Mouse (Mus musculus): ENCODE data around the gene Spred1. TPM values are rescaled to one million over a fixed set of nuclear protein-coding genes. Genes with fewer than 3 reads are reported as not detected.

The Spred1 gene
- polyA plus RNA-seq, 1 experiment: 12.5 TPM

- DNase-seq (ENCODE audit: low spot score): peak; percentile 61
These were observed 59.2 kb downstream of the Spred1 start for GRCm38 (mm10) chr2:117180250-117180885.

DNA sequence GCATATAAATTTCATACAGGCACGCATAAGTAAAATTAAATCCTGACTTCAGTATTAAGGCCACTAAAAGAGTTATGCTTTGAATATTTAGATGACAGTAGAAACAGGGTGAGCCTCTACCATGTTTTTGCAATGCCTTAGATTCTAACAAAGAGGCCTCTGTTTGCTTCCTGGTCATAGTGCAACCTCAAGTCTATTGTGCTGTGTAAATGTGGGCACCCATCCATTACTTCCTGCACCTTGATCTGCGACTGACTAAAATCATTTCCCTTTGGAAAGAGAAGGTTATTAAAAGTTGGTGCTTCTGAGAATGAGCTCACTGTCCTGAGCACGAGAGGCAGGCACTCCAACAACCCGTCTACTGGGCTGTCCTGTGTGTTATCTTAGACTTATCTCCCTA, 64.4 kb downstream of the Spred1 start:
- no peak for DNase-seq (ENCODE audit: low spot score)

DNA sequence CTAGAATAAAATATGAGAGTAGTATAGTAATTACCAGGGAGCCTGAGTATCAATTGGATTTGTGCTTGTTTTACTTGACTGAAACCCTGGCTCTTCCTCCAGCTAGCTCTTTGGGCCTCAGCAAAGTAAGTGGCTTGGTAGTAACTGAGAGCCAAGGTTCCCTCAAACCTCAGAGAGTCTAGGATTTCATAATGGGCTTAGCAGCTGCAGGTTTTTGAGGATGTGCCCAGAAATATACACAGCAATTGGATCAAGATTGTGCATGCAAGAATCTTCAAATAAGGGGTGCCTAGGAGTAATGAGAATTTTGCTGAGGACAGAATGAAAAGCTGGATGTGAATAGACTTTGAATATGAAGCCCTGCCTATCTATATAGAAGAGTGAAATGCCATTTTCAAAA, 69.7 kb downstream of the Spred1 start:
- no peak for DNase-seq (ENCODE audit: low spot score)

DNA sequence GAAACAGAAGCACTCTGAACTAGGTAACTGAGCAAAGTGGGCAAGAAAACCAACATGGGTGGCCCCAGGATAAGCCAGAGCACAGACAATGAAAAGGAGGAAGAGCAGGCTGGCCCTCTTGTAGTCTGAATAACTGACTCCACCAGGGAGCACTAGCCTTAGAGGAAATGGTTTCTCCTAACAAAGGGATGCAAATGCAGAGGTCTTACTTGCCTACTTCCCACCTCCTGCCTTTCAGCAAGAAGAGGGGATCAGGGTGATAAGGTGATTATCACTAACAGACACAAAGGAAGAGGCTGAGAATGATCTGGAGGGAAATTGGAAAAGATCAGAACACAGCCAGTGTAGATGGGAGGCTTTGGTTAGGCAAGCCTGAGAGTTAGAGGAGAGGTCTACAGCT, 73.1 kb downstream of the Spred1 start:
- DNase-seq (ENCODE audit: low spot score): no peak

- no peak for DNase-seq (ENCODE audit: low spot score)
These were observed 74.0 kb downstream of the Spred1 start for GRCm38 (mm10) chr2:117195151-117195550.

DNA sequence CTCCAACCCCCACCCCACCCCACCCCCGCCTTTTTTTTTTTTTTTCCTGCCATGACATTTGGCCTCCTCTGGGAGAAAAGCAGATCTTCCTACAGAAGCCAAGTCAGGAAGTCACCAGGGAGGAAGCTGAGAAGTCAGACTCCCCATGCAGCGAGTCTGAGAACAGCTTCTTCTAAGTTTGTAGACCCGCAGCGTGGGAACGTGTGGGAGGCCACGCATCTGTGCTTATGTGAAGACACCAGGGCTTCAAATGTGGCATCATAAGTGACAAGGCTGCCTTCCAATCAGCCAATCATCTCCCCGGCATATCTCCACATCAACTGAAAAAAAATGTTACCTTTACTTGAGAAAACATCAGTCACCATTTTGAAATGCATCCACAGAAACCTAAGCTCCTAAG, 74.4 kb downstream of the Spred1 start:
- DNase-seq (ENCODE audit: low spot score): no peak

DNA sequence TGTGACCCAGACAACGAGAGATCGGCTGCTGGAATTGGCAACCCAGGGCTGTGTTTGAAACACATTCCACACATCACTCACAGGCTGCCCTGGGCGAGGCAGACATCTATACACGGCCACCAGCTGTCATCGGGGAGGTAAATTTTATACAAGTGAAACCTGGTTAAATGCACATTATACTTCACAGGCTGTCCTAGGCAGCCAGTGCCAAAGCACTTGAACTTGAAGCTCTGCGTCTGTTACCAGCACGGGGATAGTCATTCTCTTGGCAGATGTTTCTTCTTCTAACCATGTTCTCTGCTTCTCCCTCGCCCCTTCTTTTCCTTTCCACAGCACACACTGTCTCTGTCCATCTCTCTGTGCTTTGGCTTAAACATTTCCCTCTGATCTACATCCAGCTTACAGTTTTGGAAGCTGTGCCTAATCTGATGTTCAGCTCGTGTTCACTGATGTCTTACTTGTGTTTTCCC, 79.7 kb downstream of the Spred1 start:
- no peak for DNase-seq (ENCODE audit: low spot score)

GRCm38 (mm10) chr2:117203350-117203749, 82.2 kb downstream of the Spred1 start:
- no peak for DNase-seq (ENCODE audit: low spot score)

GRCm38 (mm10) chr2:117204534-117204933, 83.4 kb downstream of the Spred1 start:
- no peak for DNase-seq (ENCODE audit: low spot score)

DNA sequence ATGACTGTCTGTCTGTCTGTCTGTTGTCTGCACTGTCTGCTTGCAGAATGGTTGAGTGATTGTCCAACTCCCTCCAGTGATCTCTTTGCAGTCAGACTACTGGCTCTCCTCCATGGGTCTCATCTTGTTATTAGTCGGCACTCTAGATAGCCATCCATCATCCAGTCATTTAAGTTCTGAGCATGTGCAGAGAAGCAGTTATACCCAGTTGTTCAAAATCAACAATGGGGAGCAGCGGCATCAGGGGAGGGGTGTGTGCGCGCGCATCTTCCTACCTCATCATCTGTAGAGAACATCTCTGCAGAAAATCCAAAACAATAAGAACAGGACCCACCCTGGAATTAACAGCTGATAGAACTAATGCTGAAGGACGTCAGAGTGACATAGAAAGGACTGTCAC, 83.9 kb downstream of the Spred1 start:
- DNase-seq (ENCODE audit: low spot score): no peak

DNA sequence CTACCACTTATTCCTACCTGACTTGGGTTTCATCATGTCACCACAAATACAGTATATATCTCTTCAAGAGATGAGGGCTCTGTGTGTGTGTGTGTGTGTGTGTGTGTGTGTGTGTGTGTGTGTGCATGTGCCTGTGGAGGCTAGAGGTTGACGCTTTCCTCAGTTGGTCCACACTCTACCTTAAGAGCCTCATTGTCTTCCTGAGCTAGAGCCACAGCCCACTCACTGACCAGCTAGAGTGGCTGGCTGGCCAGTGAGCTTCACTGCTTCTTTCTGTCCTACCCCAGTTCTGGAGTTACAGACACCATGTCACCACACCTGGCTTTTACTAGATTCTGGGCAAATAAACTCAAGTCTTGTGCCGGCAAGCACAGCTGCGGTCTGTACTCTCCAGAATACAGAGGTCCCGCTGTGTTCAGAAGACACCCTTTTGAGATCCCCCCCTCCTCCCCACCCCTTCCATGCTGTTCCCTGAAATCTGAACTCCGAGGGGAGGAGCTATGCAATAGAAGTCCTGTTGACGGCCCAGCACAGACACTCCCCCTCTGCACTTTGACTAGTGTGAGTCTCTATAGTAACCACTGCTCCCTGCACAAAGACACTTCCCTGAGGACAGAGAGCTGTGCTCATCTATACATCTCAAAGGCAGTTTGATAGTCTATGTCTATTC, 89.4 kb downstream of the Spred1 start:
- DNase-seq (ENCODE audit: low spot score): no peak

- DNase-seq (ENCODE audit: low spot score): no peak
These were observed 95.0 kb downstream of the Spred1 start for GRCm38 (mm10) chr2:117216152-117216551.

DNA sequence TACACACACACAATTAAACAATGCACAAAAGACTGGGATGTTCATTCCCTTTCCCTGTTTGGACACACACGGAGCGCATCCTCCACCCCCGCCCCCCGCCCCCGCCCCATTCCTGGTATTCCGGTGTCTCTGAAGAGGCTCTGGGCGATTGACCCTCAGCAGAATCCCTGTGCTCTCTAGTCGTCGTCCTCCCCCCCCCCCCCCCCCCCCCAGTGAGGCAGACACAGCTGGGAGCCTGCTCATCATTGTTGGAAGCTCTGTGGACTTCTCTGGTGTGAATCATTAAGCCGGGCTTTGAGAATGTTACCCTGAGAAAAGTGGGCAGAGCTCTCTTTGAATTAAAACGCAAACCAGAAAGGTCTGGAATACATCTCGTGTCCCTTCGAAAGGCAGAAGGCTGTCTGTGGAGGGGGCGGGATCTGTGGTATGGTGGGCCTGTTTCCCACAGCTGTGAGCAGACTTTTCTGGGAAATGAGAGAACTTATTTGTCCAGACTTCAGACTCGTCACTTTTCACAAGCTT, 96.6 kb downstream of the Spred1 start:
- DNase-seq (ENCODE audit: low spot score): no peak

DNA sequence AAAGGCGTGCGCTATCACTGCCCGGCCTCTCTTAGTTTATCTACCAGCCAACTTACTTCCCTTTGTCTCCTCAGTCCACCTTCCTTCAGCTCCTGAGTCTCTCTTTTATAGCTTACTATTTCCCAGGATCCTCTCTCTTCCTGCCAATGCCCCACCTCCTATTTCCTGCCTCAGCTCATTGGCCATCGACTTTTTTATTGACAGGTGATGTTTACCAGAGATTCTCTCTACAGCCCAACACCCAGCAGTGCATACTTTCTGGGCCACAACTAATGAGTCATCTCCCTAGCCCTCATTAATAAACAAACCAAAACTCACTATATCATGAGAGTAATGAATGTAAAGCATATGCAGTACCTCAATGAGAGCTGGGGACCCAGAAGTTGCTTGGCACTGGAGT, 98.4 kb downstream of the Spred1 start:
- no peak for DNase-seq (ENCODE audit: low spot score)

- no peak for DNase-seq (ENCODE audit: low spot score)
These were observed 101.5 kb downstream of the Spred1 start for GRCm38 (mm10) chr2:117222651-117223050.

- DNase-seq (ENCODE audit: low spot score): no peak
These were observed 107.5 kb downstream of the Spred1 start for GRCm38 (mm10) chr2:117228601-117229125.

DNA sequence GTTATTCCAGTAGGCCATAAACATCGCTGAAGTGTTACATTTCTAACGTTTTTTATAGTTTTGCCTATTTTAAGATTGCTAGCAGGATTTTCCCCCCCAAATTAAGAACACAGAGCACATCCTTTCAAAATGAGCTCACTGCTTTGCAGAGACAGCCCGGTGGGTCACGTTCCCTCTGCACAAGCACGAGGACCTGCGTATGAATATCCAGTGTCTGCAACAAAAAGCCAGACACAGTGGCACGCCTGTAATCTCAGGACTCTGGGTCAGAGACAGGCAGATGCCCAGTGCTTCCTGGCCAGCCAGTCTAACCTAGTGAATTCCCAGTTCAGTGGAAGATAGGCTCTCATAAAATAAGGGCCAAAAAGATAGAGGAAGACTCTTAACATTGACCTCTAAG, 109.1 kb downstream of the Spred1 start:
- no peak for DNase-seq (ENCODE audit: low spot score)

- peak; percentile 64 for DNase-seq (ENCODE audit: low spot score)
These were observed 110.1 kb downstream of the Spred1 start for GRCm38 (mm10) chr2:117231257-117231656.

Other genes with a start within 250 kb of the Spred1 start
- gene Tmco5, start 242.7 kb upstream of the Spred1 start, polyA plus RNA-seq (2012; rRNA removed): not detected in 2 replicates
- gene Fam98b, start 128.4 kb downstream of the Spred1 start, polyA plus RNA-seq (2012; rRNA removed): 13.8 and 18.9 TPM in 2 replicates
- 1.2 and 1.3 TPM in 2 replicates for gene Rasgrp1, start 221.6 kb downstream of the Spred1 start, polyA plus RNA-seq (2012; rRNA removed)

Data from urinary bladder, adult 2 months (tissue).